Comparison of ENCODE assay signal across 30 mouse cellular contexts in the genomic region with DNA sequence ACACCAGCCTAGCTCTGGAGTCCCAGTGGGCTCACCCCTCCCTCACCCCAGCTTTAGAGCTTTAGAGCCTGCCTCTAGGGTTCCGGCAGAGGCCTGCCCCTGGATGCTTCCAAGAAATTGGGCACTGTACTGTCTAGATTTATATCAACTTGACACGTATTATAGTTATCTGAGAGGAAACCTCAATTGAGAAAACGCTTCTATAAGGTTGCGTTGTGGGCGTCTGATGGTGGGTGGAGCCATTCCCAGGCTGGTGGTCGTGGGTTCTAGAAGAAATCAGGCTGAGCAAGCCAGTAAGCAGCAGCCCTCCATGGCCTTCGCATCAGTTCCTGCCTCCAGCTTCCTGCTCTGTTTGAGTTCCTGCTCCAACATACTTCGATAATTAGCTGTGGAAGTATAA. TPM values are rescaled to one million over a fixed set of nuclear protein-coding genes. Genes with fewer than 3 reads are reported as not detected.
DNase-seq lines count a peak whose midpoint lies in the region; ATAC-seq and TF ChIP-seq lines count a peak whose summit lies in the region.
"Had no signal": no experiment of that assay in that cellular context is flagged by ENCODE, and none has a peak within 500 bp of the region (broad histone marks: within the 10 kb centered on the region; RNA-seq: fewer than 3 reads in every experiment).

No protein-coding gene starts in this region.

- H3K9ac ChIP-seq in forebrain, embryonic 14.5 days (ENCODE audit: low read length): no peak overlapping the region
- H3K9ac ChIP-seq: embryonic facial prominence, embryonic 13.5 days; forebrain, embryonic 13.5 days; forebrain, postnatal 0 days; heart, embryonic 13.5 days; hindbrain, embryonic 14.5 days had no signal

- H3K27me3 ChIP-seq in forebrain, embryonic 10.5 days (ENCODE audit: poor library complexity, severe bottlenecking): no peaks in the 10 kb centered on the region
- H3K27me3 ChIP-seq in forebrain, embryonic 14.5 days (replicated peaks; ENCODE audit: control insufficient read depth, insufficient read depth, low read length): no peaks in the 10 kb centered on the region
- H3K27me3 ChIP-seq in testis, adult 2 months (ENCODE audit: control insufficient read depth, insufficient read depth, low read length): no peaks in the 10 kb centered on the region
- H3K27me3 ChIP-seq: embryonic facial prominence, embryonic 13.5 days; forebrain, embryonic 13.5 days; heart, embryonic 13.5 days had no signal

- H3K27ac ChIP-seq in forebrain, embryonic 10.5 days: 0 out of 2 replicates have a peak overlapping the region, but pooled peaks have one; percentile 5
- no peak overlapping the region for H3K27ac ChIP-seq in forebrain, embryonic 14.5 days (ENCODE audit: low read depth, low read length)
- H3K27ac ChIP-seq in testis, adult 2 months (ENCODE audit: control insufficient read depth, insufficient read depth, low read depth, low read length): no peak overlapping the region
- H3K27ac ChIP-seq: embryonic facial prominence, embryonic 10.5 days; embryonic facial prominence, embryonic 13.5 days; forebrain, embryonic 13.5 days; gastrocnemius, adult 2 months; heart, embryonic 10.5 days; heart, embryonic 13.5 days; hindbrain, embryonic 14.5 days; hindbrain, postnatal 0 days had no signal

- WGBS in forebrain, embryonic 10.5 days: 87% methylated on average over 8 of the region's 8 CpGs
- WGBS in forebrain, embryonic 14.5 days: 87% methylated on average over 8 of the region's 8 CpGs

- no peak for TF ChIP-seq POLR2A in testis, adult 2 months (IDR thresholded peaks at IDR 0.05; ENCODE audit: control insufficient read depth, low read depth, low read length)

- DNase-seq in forebrain, embryonic 10.5 days (ENCODE audit: extremely low spot score, low spot score): no peak
- no peak for DNase-seq in forebrain, embryonic 14.5 days (ENCODE audit: low spot score)
- no peak for DNase-seq in testis, postnatal 14 days (ENCODE audit: low spot score)
- DNase-seq in urinary bladder, postnatal 36 days (ENCODE audit: low spot score in 2 of 2): no peak
- no peak for DNase-seq in kidney, adult 9 months
- DNase-seq: adrenal gland, adult 8-10 months; adrenal gland, postnatal 25 days; cerebellum, adult 11-12 months; cerebellum, adult 8-10 months; cerebellum, postnatal 10 days; cerebellum, postnatal 36 days; embryo, embryonic 11 days; forebrain, postnatal 0 days; gastrocnemius, adult 2 months; gastrocnemius, postnatal 14 days; heart, adult 18-20 months; heart, postnatal 14 days; heart, postnatal 4 days had no signal

- ATAC-seq in forebrain, embryonic 14.5 days: no peak
- peak; percentile 11 for ATAC-seq in CD4-positive, CD25-positive, alpha-beta regulatory T cell, adult 4 months
- ATAC-seq: forebrain, embryonic 13.5 days; forebrain, postnatal 0 days; hindbrain, postnatal 0 days had no signal

- H3K4me1 ChIP-seq in forebrain, embryonic 10.5 days: no peaks in the 10 kb centered on the region
- H3K4me1 ChIP-seq in forebrain, embryonic 14.5 days (ENCODE audit: control insufficient read depth, insufficient read depth, low read length): no peaks in the 10 kb centered on the region
- H3K4me1 ChIP-seq in testis, adult 2 months (ENCODE audit: control insufficient read depth, insufficient read depth, low read length): peaks cover 4% of the 10 kb centered on the region
- H3K4me1 ChIP-seq: embryonic facial prominence, embryonic 10.5 days; embryonic facial prominence, embryonic 13.5 days; forebrain, embryonic 13.5 days; heart, embryonic 13.5 days had no signal

- no peak overlapping the region for H3K4me3 ChIP-seq in forebrain, embryonic 10.5 days
- no peak overlapping the region for H3K4me3 ChIP-seq in forebrain, embryonic 14.5 days (ENCODE audit: low read depth, low read length)
- H3K4me3 ChIP-seq in testis, adult 2 months (ENCODE audit: control insufficient read depth, low read depth, low read length): peak overlapping the region; percentile 4; the same call in 1 of the 2 replicates
- H3K4me3 ChIP-seq: embryonic facial prominence, embryonic 10.5 days; embryonic facial prominence, embryonic 13.5 days; erythroblast, embryonic 14.5 days; forebrain, embryonic 13.5 days; gastrocnemius, adult 2 months; heart, embryonic 10.5 days; heart, embryonic 13.5 days had no signal

- H3K9me3 ChIP-seq in forebrain, embryonic 10.5 days: no peaks in the 10 kb centered on the region
- no peaks in the 10 kb centered on the region for H3K9me3 ChIP-seq in forebrain, embryonic 14.5 days (replicated peaks; ENCODE audit: control insufficient read depth, low read length)
- H3K9me3 ChIP-seq: embryonic facial prominence, embryonic 10.5 days; embryonic facial prominence, embryonic 13.5 days; forebrain, embryonic 13.5 days; heart, embryonic 10.5 days; heart, embryonic 13.5 days had no signal

- no peaks in the 10 kb centered on the region for H3K36me3 ChIP-seq in forebrain, embryonic 10.5 days (replicated peaks)
- H3K36me3 ChIP-seq in forebrain, embryonic 14.5 days (ENCODE audit: control insufficient read depth, insufficient read depth, low read length): no peaks in the 10 kb centered on the region
- H3K36me3 ChIP-seq in testis, adult 2 months (ENCODE audit: control insufficient read depth, insufficient read depth, low read length): no peaks in the 10 kb centered on the region
- H3K36me3 ChIP-seq: embryonic facial prominence, embryonic 10.5 days; embryonic facial prominence, embryonic 13.5 days; heart, embryonic 10.5 days; heart, embryonic 13.5 days had no signal

- TF ChIP-seq CTCF in testis, adult 2 months (IDR thresholded peaks at IDR 0.05; ENCODE audit: control insufficient read depth, insufficient read depth, insufficient replicate concordance, low read depth, low read length): no peak

- no peak overlapping the region for H3K4me2 ChIP-seq in forebrain, embryonic 14.5 days (ENCODE audit: low read length)
- H3K4me2 ChIP-seq: embryonic facial prominence, embryonic 13.5 days; forebrain, embryonic 13.5 days; heart, embryonic 13.5 days; hindbrain, embryonic 14.5 days had no signal

RNA-seq across cellular contexts. Expression of a gene that starts 0.5 kb away (rescaled TPM):
- 0.33 and 0.43 TPM in 2 replicates for polyA plus RNA-seq in forebrain, embryonic 10.5 days (2016; fragmentation: Nextera tagmentation; extraction: Ambion mirVana)
- 0.99 and 1.5 TPM in 2 replicates for polyA plus RNA-seq in forebrain, embryonic 14.5 days (2014; fragmentation: Nextera tagmentation; extraction: Ambion mirVana)
- 2.6 and 3.5 TPM in 2 replicates for polyA plus RNA-seq in testis, adult 2 months (2012; rRNA removed)
- polyA plus RNA-seq in CD4-positive, CD25-positive, alpha-beta regulatory T cell, adult 4 months (2017; shearing (Covaris generic)): 100 to 1,000 TPM; 178 to 289 TPM
- polyA plus RNA-seq: erythroblast, embryonic 14.5 days had no signal

RNA-seq across cellular contexts. Expression of a gene that starts 46.8 kb away (rescaled TPM):
- 136 and 141 TPM in 2 replicates for polyA plus RNA-seq in forebrain, embryonic 10.5 days (2016; fragmentation: Nextera tagmentation; extraction: Ambion mirVana)
- 73.7 and 86.8 TPM in 2 replicates for polyA plus RNA-seq in forebrain, embryonic 14.5 days (2014; fragmentation: Nextera tagmentation; extraction: Ambion mirVana)
- 42.7 and 44.5 TPM in 2 replicates for polyA plus RNA-seq in testis, adult 2 months (2012; rRNA removed)
- 10 to 100 TPM; 39.0 to 63.5 TPM for polyA plus RNA-seq in CD4-positive, CD25-positive, alpha-beta regulatory T cell, adult 4 months (2017; shearing (Covaris generic))

RNA-seq across cellular contexts. Expression of a gene that starts 51.1 kb away (rescaled TPM):
- polyA plus RNA-seq in forebrain, embryonic 10.5 days (2016; fragmentation: Nextera tagmentation; extraction: Ambion mirVana): not detected in 2 replicates
- 0.40 TPM in 1 of 2 replicates, not detected in the other for polyA plus RNA-seq in forebrain, embryonic 14.5 days (2014; fragmentation: Nextera tagmentation; extraction: Ambion mirVana)
- polyA plus RNA-seq in testis, adult 2 months (2012; rRNA removed): 36.9 and 53.7 TPM in 2 replicates
- polyA plus RNA-seq in CD4-positive, CD25-positive, alpha-beta regulatory T cell, adult 4 months (2017; shearing (Covaris generic)): not detected
- polyA plus RNA-seq: activated CD4-positive, CD25-positive, alpha-beta regulatory T cell, adult 4 months; embryonic facial prominence, embryonic 10.5 days; erythroblast, embryonic 14.5 days; forebrain, embryonic 13.5 days; heart, embryonic 10.5 days; heart, embryonic 13.5 days; heart, embryonic 16.5 days had no signal

Comparison
In these comparisons a context has a peak if more than half of its experiments do, and no peak if none do; other contexts are left out.
1. RNA of a gene that starts 0.5 kb away (polyA plus RNA-seq): 178 to 289 TPM in CD4-positive, CD25-positive, alpha-beta regulatory T cell, adult 4 months; 2.6 to 3.5 TPM in testis, adult 2 months, 0.99 to 1.5 TPM in forebrain, embryonic 14.5 days and 0.33 to 0.43 TPM in forebrain, embryonic 10.5 days; every median in the first group is over 10 times any median in the second.
2. RNA of a gene that starts 51.1 kb away (polyA plus RNA-seq): 36.9 to 53.7 TPM in testis, adult 2 months; 0.40 TPM in forebrain, embryonic 14.5 days, not detected in forebrain, embryonic 10.5 days and not detected in CD4-positive, CD25-positive, alpha-beta regulatory T cell, adult 4 months; every median in the first group is over 10 times any median in the second.